Mouse (Mus musculus): ENCODE results near the gene Arsb. TPM values are rescaled to one million over a fixed set of nuclear protein-coding genes. Genes with fewer than 3 reads are reported as not detected.
A peak's percentile ranks its signal among the peaks of the same experiment; 100 is the strongest.

Arsb gene
- polyA plus RNA-seq, 1 experiment, result 35.6 TPM

GRCm38 (mm10) chr13:93816127-93816526 is 44.7 kb downstream of the Arsb start:
- Histone ChIP-seq H3K4me3 (ENCODE audit: insufficient read depth, low read depth, low read length) (no peak overlapping the region), H3K4me1 (ENCODE audit: control insufficient read depth, insufficient read depth, insufficient read length, low read length) (no peaks in the 10 kb centered on the region), H3K27ac (replicated peaks; ENCODE audit: low read depth, low read length) (no peak overlapping the region)

GRCm38 (mm10) chr13:93816688-93817331 is 45.4 kb downstream of the Arsb start:
- H3K4me3 ChIP-seq (ENCODE audit: insufficient read depth, low read depth, low read length), result no peak overlapping the region
- H3K4me1 ChIP-seq (ENCODE audit: control insufficient read depth, insufficient read depth, insufficient read length, low read length), result peaks cover under 1% of the 10 kb centered on the region

GRCm38 (mm10) chr13:93820173-93820572 is 48.7 kb downstream of the Arsb start:
- no peak overlapping the region for H3K4me3 ChIP-seq (ENCODE audit: insufficient read depth, low read depth, low read length)
- peaks cover 6% of the 10 kb centered on the region for H3K4me1 ChIP-seq (ENCODE audit: control insufficient read depth, insufficient read depth, insufficient read length, low read length)
- no peak overlapping the region for H3K27ac ChIP-seq (replicated peaks; ENCODE audit: low read depth, low read length)

More at GRCm38 (mm10) chr13:93816688-93817331, 45.4 kb downstream of the Arsb start:
- no peak overlapping the region for H3K27ac ChIP-seq (replicated peaks; ENCODE audit: low read depth, low read length)

- H3K4me1 ChIP-seq (ENCODE audit: control insufficient read depth, insufficient read depth, insufficient read length, low read length), result peaks cover 6% of the 10 kb centered on the region
- H3K27ac ChIP-seq (replicated peaks; ENCODE audit: low read depth, low read length), result no peak overlapping the region
- no peak overlapping the region for H3K4me3 ChIP-seq (ENCODE audit: insufficient read depth, low read depth, low read length)
Measured at GRCm38 (mm10) chr13:93822001-93822400, 50.6 kb downstream of the Arsb start.

DNA sequence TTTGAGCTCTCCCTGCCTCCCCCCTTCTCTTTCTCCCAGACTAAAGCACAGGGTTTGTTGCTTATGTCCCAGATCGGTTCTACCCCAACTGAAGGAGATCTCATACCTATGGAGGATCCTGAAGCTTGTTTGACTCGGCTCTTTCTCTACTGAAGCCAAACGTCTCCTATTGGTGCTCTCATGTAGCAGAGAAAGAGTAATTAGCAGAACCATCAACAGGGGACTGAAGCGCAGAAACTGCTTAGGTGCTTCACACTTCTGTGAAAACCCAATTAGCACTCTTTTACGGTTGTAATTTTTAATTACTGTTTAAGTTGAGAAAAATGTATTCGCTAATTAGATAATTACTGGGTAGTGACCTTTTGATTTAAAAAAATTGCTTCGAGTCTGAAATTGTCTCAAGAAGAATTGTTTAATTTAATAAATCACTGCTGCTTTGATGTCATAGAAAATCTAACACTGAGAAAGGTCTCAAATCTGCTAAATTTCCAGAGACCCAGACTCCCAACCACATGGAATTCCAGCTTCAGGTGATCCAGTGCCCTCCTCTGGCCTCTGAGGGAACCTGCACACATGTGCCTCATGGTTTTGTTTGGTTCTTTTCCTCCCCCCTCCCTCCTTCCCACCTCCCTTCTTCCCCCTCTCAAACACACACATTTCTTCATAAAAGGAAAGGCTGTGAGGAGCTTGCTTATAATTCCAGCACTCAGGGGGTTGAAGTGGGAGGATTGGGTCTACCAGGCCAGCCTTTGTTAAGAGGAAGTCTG is 54.5 kb downstream of the Arsb start:
- H3K27ac ChIP-seq (replicated peaks; ENCODE audit: low read depth, low read length), result no peak overlapping the region
- no peak overlapping the region for H3K4me3 ChIP-seq (ENCODE audit: insufficient read depth, low read depth, low read length)

DNA sequence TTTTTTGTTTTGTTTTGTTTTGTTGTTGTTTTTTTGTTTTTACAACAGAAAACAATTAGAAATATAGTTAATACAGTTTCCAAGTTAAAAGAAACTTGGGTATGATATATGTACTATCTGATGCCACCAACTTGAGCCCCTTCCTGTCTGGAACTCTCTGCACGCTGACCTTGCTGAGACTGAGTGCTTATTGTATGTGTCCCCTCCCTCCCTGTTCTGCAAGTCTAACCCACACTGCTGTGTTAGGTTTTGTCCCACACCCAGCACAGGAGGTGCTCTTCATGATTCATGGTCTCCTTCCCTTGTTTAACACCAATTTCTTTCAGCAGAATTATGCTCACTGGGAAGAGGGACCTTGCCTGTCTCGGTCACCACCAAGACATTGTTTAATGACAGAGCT is 56.3 kb downstream of the Arsb start:
- H3K4me1 ChIP-seq (ENCODE audit: control insufficient read depth, insufficient read depth, insufficient read length, low read length), result no peaks in the 10 kb centered on the region
- H3K27ac ChIP-seq (replicated peaks; ENCODE audit: low read depth, low read length), result no peak overlapping the region
- H3K4me3 ChIP-seq (ENCODE audit: insufficient read depth, low read depth, low read length), result no peak overlapping the region

More for the DNA sequence above, 54.5 kb downstream of the Arsb start:
- peaks cover 6% of the 10 kb centered on the region for H3K4me1 ChIP-seq (ENCODE audit: control insufficient read depth, insufficient read depth, insufficient read length, low read length)

GRCm38 (mm10) chr13:93829565-93830293 is 58.3 kb downstream of the Arsb start:
- Histone ChIP-seq H3K4me1 (ENCODE audit: control insufficient read depth, insufficient read depth, insufficient read length, low read length) (no peaks in the 10 kb centered on the region), H3K4me3 (ENCODE audit: insufficient read depth, low read depth, low read length) (no peak overlapping the region), H3K27ac (replicated peaks; ENCODE audit: low read depth, low read length) (no peak overlapping the region)

DNA sequence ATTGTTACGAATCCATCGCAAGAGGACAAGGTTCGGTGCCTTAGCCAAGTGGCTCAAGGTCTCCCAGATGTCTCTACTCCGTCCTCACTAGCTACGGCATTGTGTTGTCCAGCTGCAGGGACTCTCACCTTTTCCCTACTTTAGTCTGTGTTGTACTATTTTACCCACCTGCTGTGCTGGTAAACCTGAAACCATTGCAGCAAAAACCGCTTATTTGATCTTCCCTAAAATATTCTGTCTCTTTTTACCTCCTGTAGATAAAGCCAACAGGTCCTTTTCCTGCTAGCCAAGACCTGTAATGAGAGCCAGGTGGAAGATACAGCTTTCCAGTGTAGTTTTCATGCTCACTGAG is 58.8 kb downstream of the Arsb start:
- H3K27ac ChIP-seq (replicated peaks; ENCODE audit: low read depth, low read length), result no peak overlapping the region
- no peak overlapping the region for H3K4me3 ChIP-seq (ENCODE audit: insufficient read depth, low read depth, low read length)
- H3K4me1 ChIP-seq (ENCODE audit: control insufficient read depth, insufficient read depth, insufficient read length, low read length), result no peaks in the 10 kb centered on the region

- Histone ChIP-seq H3K4me1 (ENCODE audit: control insufficient read depth, insufficient read depth, insufficient read length, low read length) (peaks cover 18% of the 10 kb centered on the region), H3K27ac (replicated peaks; ENCODE audit: low read depth, low read length) (no peak overlapping the region), H3K4me3 (ENCODE audit: insufficient read depth, low read depth, low read length) (no peak overlapping the region)
Measured at GRCm38 (mm10) chr13:93837481-93838225, 66.2 kb downstream of the Arsb start.

DNA sequence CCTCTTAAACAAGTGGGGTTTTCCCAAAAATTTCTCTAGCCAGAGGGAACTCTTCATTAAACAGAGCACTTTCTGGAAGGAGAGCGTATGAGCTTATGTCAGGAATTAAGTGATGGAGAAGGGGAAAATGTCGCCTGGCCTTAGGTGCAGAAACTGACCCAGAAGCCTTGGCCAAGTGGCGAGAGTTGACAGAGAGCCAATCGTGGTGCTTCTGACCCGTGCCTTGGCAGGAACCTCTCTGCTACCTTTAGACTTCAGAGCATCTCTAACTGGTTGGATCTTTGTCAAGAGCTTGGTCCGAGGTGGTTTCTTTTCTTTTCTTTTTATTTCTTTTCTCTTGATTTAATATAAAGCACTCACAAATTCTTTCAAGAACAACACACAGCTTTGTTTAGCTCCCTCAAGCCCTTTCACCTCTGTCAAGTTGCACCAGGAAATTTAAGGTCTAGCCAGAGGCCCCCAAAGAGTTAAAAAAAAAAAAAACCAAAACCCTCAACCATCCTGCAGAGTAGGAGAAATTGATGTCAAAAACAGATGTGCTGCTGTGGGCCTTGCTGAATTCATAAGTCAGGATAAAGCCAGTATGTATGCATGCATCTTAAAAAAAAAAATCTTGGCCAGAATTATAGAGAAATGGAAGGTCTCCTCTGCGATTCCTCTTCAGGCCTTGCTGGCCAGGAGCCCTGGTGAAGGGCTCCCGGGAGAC is 67.2 kb downstream of the Arsb start:
- peaks cover 18% of the 10 kb centered on the region for H3K4me1 ChIP-seq (ENCODE audit: control insufficient read depth, insufficient read depth, insufficient read length, low read length)
- H3K4me3 ChIP-seq (ENCODE audit: insufficient read depth, low read depth, low read length), result peak overlapping the region; percentile 13; the same call in 1 of the 2 replicates
- H3K27ac ChIP-seq (replicated peaks; ENCODE audit: low read depth, low read length), result peak overlapping the region; percentile 2; the same call in 1 of the 2 replicates

GRCm38 (mm10) chr13:93839137-93839630 is 67.8 kb downstream of the Arsb start:
- H3K27ac ChIP-seq (replicated peaks; ENCODE audit: low read depth, low read length), result peak overlapping the region; percentile 19
- H3K4me3 ChIP-seq (ENCODE audit: insufficient read depth, low read depth, low read length), result peak overlapping the region; percentile 13; the same call in 1 of the 2 replicates
- H3K4me1 ChIP-seq (ENCODE audit: control insufficient read depth, insufficient read depth, insufficient read length, low read length), result peaks cover 18% of the 10 kb centered on the region

- Histone ChIP-seq H3K27ac (replicated peaks; ENCODE audit: low read depth, low read length) (peak overlapping the region; percentile 19; the same call in 1 of the 2 replicates), H3K4me3 (ENCODE audit: insufficient read depth, low read depth, low read length) (no peak overlapping the region), H3K4me1 (ENCODE audit: control insufficient read depth, insufficient read depth, insufficient read length, low read length) (peaks cover 18% of the 10 kb centered on the region)
Measured at GRCm38 (mm10) chr13:93839721-93840120, 68.3 kb downstream of the Arsb start.

DNA sequence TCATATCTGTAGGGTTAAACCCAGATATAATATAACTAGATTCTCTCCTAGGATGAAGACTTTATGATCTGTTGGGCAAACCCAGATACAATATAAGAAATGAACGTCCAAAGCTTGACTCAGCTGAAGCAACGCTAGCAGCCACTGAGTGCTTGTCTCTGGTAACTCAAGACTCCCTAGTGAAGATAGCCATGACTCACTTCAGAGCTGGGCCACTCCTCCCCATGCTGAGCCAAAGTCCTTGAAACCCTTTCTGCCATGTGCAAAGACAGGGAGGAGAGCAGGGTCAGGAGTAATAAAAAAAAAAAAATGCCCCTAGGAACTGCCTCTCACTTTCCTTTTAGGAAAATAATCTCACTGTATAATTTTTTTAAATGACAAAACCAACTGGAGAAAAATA is 68.7 kb downstream of the Arsb start:
- Histone ChIP-seq H3K27ac (replicated peaks; ENCODE audit: low read depth, low read length) (no peak overlapping the region), H3K4me3 (ENCODE audit: insufficient read depth, low read depth, low read length) (no peak overlapping the region), H3K4me1 (ENCODE audit: control insufficient read depth, insufficient read depth, insufficient read length, low read length) (peaks cover 18% of the 10 kb centered on the region)

DNA sequence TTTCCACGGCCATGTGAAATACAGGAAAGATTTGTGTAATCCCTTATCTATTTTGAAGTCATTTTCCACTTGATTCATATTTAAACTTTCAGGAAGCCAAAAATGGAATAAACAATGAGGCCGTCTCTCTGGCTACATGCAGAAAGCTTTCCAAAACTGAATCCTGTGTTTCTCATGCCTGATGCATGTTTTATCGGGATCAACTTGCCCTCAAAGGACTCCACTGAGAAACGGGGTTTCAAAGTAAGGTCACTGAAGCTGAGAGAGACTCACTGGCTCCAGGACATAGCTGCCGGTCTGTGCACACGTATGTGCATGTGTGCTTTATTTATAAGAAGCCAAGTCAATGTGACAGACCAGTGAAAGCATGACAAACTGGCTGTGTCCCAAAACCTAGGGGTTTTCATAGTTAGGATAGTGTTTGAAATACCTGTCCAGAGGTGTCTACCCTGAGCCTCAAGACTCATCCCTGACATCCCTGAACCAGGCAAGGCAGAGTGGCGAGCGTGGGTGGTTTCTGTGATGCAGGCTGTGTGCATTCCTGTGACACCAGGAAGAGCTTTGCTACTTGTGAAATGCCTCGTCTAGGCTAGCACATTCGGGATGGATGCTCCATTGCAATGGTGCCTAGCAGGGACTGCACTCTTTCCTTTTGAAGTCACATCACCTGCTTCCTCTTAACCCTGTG is 75.5 kb downstream of the Arsb start:
- no peaks in the 10 kb centered on the region for H3K4me1 ChIP-seq (ENCODE audit: control insufficient read depth, insufficient read depth, insufficient read length, low read length)
- H3K27ac ChIP-seq (replicated peaks; ENCODE audit: low read depth, low read length), result no peak overlapping the region
- H3K4me3 ChIP-seq (ENCODE audit: insufficient read depth, low read depth, low read length), result no peak overlapping the region

All from brown adipose tissue, adult 24 weeks (tissue).